Mouse (Mus musculus) heart, adult 2 months (tissue): ENCODE data around the gene Fam3c.

Experiments
- CTCF ChIP-seq: fragments of 200-600 bp; IDR thresholded peaks from 2 replicates; pipeline ENCODE4 v1.8.1; 2022; ENCODE audit warnings: antibody characterized with exemption, mild to moderate bottlenecking, moderate library complexity
- EP300 ChIP-seq: fragments of 200-500 bp; IDR thresholded peaks from 2 replicates; pipeline ENCODE4 v1.6.1; 2011; ENCODE audit warnings: low read depth, low read length, control low read depth; ENCODE audit not compliant: insufficient read depth
- POLR2A ChIP-seq: fragments of 200-500 bp; IDR thresholded peaks from 2 replicates; pipeline ENCODE4 v1.6.1; 2011; ENCODE audit warnings: mild to moderate bottlenecking, low read depth, low read length, control low read depth; ENCODE audit not compliant: insufficient read depth

GRCm38 (mm10) chr6:22293922-22294321 lies 62.1 kb downstream of the Fam3c start:
- no peak for TF ChIP-seq POLR2A
- TF ChIP-seq EP300: no peak
- no peak for TF ChIP-seq CTCF
